Mouse (Mus musculus) C2C12 (cell line): Measurements from ENCODE around the gene Rerg. TPM values are rescaled to one million over a fixed set of nuclear protein-coding genes. Genes with fewer than 3 reads are reported as not detected.

Experiments
- H3K27me3 ChIP-seq: one replicate; pipeline ENCODE4 v1.6.1; 2011; ENCODE audit not compliant: control insufficient read depth, insufficient read depth, insufficient read length
- H3K36me3 ChIP-seq: one replicate; pipeline ENCODE4 v1.6.1; 2011; ENCODE audit not compliant: control insufficient read depth, insufficient read depth
- H3K4me3 ChIP-seq: one replicate; pipeline ENCODE4 v1.5.1; 2011; ENCODE audit warnings: mild to moderate bottlenecking, control low read depth; ENCODE audit not compliant: poor library complexity, insufficient read depth, severe bottlenecking
- H3K79me2 ChIP-seq: one replicate; pipeline ENCODE4 v1.6.1; 2011; ENCODE audit not compliant: control insufficient read depth, insufficient read depth
- H3K79me3 ChIP-seq: one replicate; pipeline ENCODE4 v1.6.1; 2011; ENCODE audit warnings: low read depth, control low read depth
- H3ac ChIP-seq: one replicate; pipeline ENCODE3; 2011; ENCODE audit warnings: low read depth; ENCODE audit not compliant: control insufficient read depth, insufficient read length
- CEBPB ChIP-seq: IDR thresholded peaks from one replicate; pipeline ENCODE4 v1.6.1; 2011; ENCODE audit warnings: low read depth, mild to moderate bottlenecking, control low read depth, moderate library complexity
- CTCF ChIP-seq: IDR thresholded peaks from one replicate; pipeline ENCODE4 v1.5.1; 2011; ENCODE audit not compliant: control insufficient read depth, insufficient read depth, insufficient read length
- FOSL1 ChIP-seq: IDR thresholded peaks from one replicate; pipeline ENCODE4 v1.8.0; 2011; ENCODE audit warnings: mild to moderate bottlenecking, low read length; ENCODE audit not compliant: poor library complexity, insufficient read depth, severe bottlenecking
- MAX ChIP-seq: IDR thresholded peaks from one replicate; pipeline ENCODE4 v1.6.1; 2011; ENCODE audit warnings: mild to moderate bottlenecking, control low read depth
- MYOD1 ChIP-seq: IDR thresholded peaks from one replicate; pipeline ENCODE4 v1.6.1; 2011; ENCODE audit warnings: low read depth; ENCODE audit not compliant: control insufficient read depth, insufficient read length
- MYOG ChIP-seq: IDR thresholded peaks from one replicate; pipeline ENCODE4 v1.6.1; 2011; ENCODE audit not compliant: control insufficient read depth, insufficient read length; ENCODE audit errors: extremely low read depth
- USF1 ChIP-seq: IDR thresholded peaks from one replicate; pipeline ENCODE4 v1.6.1; 2011; ENCODE audit warnings: low read depth, mild to moderate bottlenecking, control low read depth, moderate library complexity
- polyA plus RNA-seq: library from polyadenylated mRNA; unstranded; fragments of >200 nt; fragmentation: generic; extraction: Trizol; gene quantifications from one replicate; pipeline ENCODE4 v1.2.1, GENCODE M21; 2012; ENCODE audit warnings: missing spikeins

Rerg gene
- polyA plus RNA-seq, 1 experiment: 0.21 TPM

DNA sequence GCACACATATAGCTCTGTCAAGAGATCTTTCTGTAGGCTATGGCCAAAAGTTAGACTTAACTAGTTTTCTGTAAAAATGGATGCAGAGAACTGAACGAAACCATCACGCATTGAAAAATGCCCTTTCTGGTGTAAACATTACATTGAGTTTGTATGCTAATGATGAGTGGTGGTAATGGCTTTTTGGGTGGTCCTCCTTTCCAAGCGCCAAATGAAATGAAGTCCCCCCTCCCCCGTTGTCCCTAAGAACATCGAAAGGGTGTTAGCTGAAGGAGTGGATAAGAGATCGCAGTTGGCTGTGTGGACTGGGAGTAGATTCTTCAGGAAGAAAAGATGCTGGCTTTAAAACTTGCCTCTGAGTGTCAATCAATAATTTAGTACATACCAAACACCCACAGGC is 20.3 kb upstream of the Rerg start:
- H3K27me3 ChIP-seq: no peaks in the 10 kb centered on the region
- no peaks in the 10 kb centered on the region for H3K79me2 ChIP-seq
- H3K79me3 ChIP-seq: no peaks in the 10 kb centered on the region
- no peak overlapping the region for H3ac ChIP-seq
- H3K4me3 ChIP-seq: no peak overlapping the region
- H3K36me3 ChIP-seq: no peaks in the 10 kb centered on the region
- TF ChIP-seq CTCF (no peak), MAX (no peak), MYOD1 (no peak), FOSL1 (no peak), USF1 (no peak), CEBPB (no peak), MYOG (no peak)

- H3K36me3 ChIP-seq: no peaks in the 10 kb centered on the region
- H3K27me3 ChIP-seq: no peaks in the 10 kb centered on the region
- H3K4me3 ChIP-seq: no peak overlapping the region
- TF ChIP-seq CEBPB (no peak), USF1 (no peak)
- H3ac ChIP-seq: no peak overlapping the region
- H3K79me3 ChIP-seq: no peaks in the 10 kb centered on the region
- no peaks in the 10 kb centered on the region for H3K79me2 ChIP-seq
Observed at GRCm38 (mm10) chr6:137188375-137188926, 18.2 kb upstream of the Rerg start.

- H3K79me3 ChIP-seq: no peaks in the 10 kb centered on the region
- no peak overlapping the region for H3ac ChIP-seq
- H3K79me2 ChIP-seq: no peaks in the 10 kb centered on the region
- no peak overlapping the region for H3K4me3 ChIP-seq
- H3K27me3 ChIP-seq: no peaks in the 10 kb centered on the region
- H3K36me3 ChIP-seq: no peaks in the 10 kb centered on the region
- TF ChIP-seq MAX (no peak), USF1 (no peak), MYOD1 (no peak), CEBPB (no peak)
Observed at GRCm38 (mm10) chr6:137187426-137187825, 17.1 kb upstream of the Rerg start.

DNA sequence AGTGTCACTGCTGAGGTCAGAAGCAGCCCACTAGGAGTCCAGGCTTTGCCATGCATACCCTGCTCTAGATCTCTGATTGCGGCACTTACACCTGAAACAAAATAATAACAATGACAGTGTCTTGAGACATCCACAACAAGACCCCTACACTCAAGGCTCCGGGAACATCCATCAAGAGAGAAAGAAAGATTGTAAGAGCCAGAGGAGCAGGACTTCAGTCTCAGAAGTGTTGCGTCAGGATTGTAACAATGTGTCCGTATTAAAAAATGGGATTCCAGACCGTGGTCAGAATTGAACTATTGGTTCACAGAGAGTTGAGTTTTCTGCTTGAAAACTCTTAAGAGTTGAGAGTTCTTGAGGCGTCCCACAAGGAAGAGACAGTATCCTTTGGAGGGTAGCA is 10.3 kb upstream of the Rerg start:
- H3ac ChIP-seq: no peak overlapping the region
- H3K36me3 ChIP-seq: no peaks in the 10 kb centered on the region
- H3K79me3 ChIP-seq: no peaks in the 10 kb centered on the region
- TF ChIP-seq FOSL1: no peak
- no peak for TF ChIP-seq USF1
- no peak for TF ChIP-seq CEBPB
- no peaks in the 10 kb centered on the region for H3K79me2 ChIP-seq
- no peaks in the 10 kb centered on the region for H3K27me3 ChIP-seq
- H3K4me3 ChIP-seq: no peak overlapping the region

- Histone ChIP-seq H3K79me2 (no peaks in the 10 kb centered on the region), H3ac (no peak overlapping the region), H3K27me3 (no peaks in the 10 kb centered on the region), H3K36me3 (no peaks in the 10 kb centered on the region), H3K4me3 (no peak overlapping the region), H3K79me3 (no peaks in the 10 kb centered on the region)
- TF ChIP-seq USF1 (no peak), FOSL1 (no peak), MYOG (no peak), CTCF (no peak), CEBPB (no peak), MYOD1 (no peak), MAX (no peak)
Observed at GRCm38 (mm10) chr6:137180115-137180514, 9.8 kb upstream of the Rerg start.

DNA sequence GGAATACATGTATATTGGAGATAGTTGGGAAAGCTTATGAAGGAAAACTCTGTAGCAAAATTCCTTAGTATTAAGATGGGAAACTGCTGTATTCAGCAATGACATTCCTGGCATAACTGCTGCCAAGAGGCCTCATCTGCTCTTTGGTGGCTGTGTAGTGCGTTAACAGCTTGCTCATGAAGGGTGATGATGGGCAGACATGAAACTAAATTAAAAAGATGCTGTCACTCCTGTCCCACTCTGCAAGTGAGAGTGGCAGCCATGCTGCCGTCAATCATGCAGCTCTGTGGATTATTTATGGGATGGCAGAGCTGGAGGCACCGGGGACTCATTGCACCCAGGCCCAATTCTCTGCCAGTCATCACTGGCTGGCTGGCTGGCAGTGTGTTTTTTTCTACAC is 8.7 kb upstream of the Rerg start:
- TF ChIP-seq CEBPB: no peak
- no peak for TF ChIP-seq FOSL1
- TF ChIP-seq MAX: no peak
- no peak for TF ChIP-seq MYOG
- TF ChIP-seq MYOD1: no peak
- TF ChIP-seq CTCF: no peak
- no peak for TF ChIP-seq USF1
- Histone ChIP-seq H3K79me3 (no peaks in the 10 kb centered on the region), H3ac (no peak overlapping the region), H3K4me3 (no peak overlapping the region), H3K36me3 (no peaks in the 10 kb centered on the region), H3K27me3 (no peaks in the 10 kb centered on the region), H3K79me2 (no peaks in the 10 kb centered on the region)
